Mouse (Mus musculus): ENCODE results near the gene Celsr1. TPM values are rescaled to one million over a fixed set of nuclear protein-coding genes. Genes with fewer than 3 reads are reported as not detected.

Gene Celsr1
- total and polyA plus RNA-seq, 3 experiments = not detected

DNA sequence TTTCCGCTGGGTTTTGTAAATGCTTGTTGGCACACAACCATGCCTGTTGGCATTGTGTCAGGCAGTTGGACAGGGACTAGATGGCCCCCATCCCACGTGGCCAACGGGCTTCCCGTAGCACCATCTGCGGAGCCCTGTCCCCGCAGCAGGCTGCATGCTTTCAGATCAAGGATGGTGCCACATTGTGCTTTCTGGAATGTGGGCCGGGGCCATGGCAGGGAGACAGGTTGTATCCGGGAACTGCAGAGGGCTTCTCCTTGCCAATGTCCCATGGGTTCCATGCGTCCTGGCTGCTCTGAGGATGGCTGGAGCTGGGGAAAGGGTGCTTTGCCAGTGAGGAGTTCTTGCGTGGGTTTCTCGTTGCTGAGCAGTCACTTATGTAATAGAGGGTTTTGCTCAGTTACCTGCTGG is 49.0 kb upstream of the Celsr1 start:
- H3K27ac ChIP-seq (ENCODE audit: insufficient read depth, low read depth) = no peak overlapping the region
- no peaks in the 10 kb centered on the region for H3K79me2 ChIP-seq (replicated peaks; ENCODE audit: control insufficient read depth, extremely low read depth, insufficient read depth, poor library complexity, severe bottlenecking)
- peaks cover 0 to 3% of the 10 kb centered on the region in 2 experiments; a peak in 2 of 4 replicates for H3K4me1 ChIP-seq (ENCODE audit: control insufficient read depth in 1 of 2, insufficient read depth in 2 of 2)
- DNase-seq (ENCODE audit: extremely low read depth) = no peak
- no peaks in the 10 kb centered on the region for H3K9me3 ChIP-seq (replicated peaks; ENCODE audit: low read length)
- no peak overlapping the region for H3K4me3 ChIP-seq (replicated peaks in 1 of 3; ENCODE audit: low read depth in 2 of 3, low read length in 2 of 3, poor library complexity in 1 of 3)
- dilution Hi-C loops (cut with MboI; ENCODE audit: extremely low pct_ligation_motif_present, extremely low pct_unique_long_range_greater_than_20kb, low sequenced_read_pairs) (no loop called here), in situ Hi-C loops (cut with MboI; ENCODE audit: low pct_ligation_motif_present, low pct_unique_long_range_greater_than_20kb, low sequenced_read_pairs) (loop anchor here (5.0 kb wide), 1 partner anchor 40 kb away; no protein-coding TSS in a partner anchor)
- no peak overlapping the region for H3K4me2 ChIP-seq (ENCODE audit: insufficient read depth, low read depth, poor library complexity, severe bottlenecking)
- H3K27me3 ChIP-seq (replicated peaks) = peaks cover 47% of the 10 kb centered on the region
- no peak for TF ChIP-seq ZMIZ1 (IDR thresholded peaks at IDR 0.05; ENCODE audit: low read depth, low read length)
- no peak for TF ChIP-seq MEF2A (IDR thresholded peaks at IDR 0.05; ENCODE audit: borderline replicate concordance, low read depth, low read length)
- no peak for TF ChIP-seq SIN3A (IDR thresholded peaks at IDR 0.05; ENCODE audit: low read length)
- TF ChIP-seq MAFK (IDR thresholded peaks at IDR 0.05; ENCODE audit: insufficient replicate concordance, low read length) = no peak
- no peak for TF ChIP-seq ZKSCAN1 (IDR thresholded peaks at IDR 0.05; ENCODE audit: borderline replicate concordance, low read depth, low read length)
- TF ChIP-seq TCF12 (IDR thresholded peaks at IDR 0.05; ENCODE audit: low read depth, low read length) = no peak
- no peak for TF ChIP-seq MAX (IDR thresholded peaks at IDR 0.05; ENCODE audit: low read length)
- no peak for TF ChIP-seq JUND (conservative IDR thresholded peaks at IDR 0.05; ENCODE audit: low read depth, low read length)
- TF ChIP-seq ZC3H11A (IDR thresholded peaks at IDR 0.05; ENCODE audit: low read depth, low read length) = no peak
- no peak for TF ChIP-seq KAT2A (IDR thresholded peaks at IDR 0.05; ENCODE audit: insufficient replicate concordance, low read length)
- no peak for TF ChIP-seq IRF4 (IDR thresholded peaks at IDR 0.05; ENCODE audit: low read depth, low read length)
- no peak for TF ChIP-seq RCOR1 (conservative IDR thresholded peaks at IDR 0.05; ENCODE audit: low read depth, low read length)
- TF ChIP-seq PAX5 (IDR thresholded peaks at IDR 0.05; ENCODE audit: low read length) = no peak
- TF ChIP-seq SMC3 (IDR thresholded peaks at IDR 0.05; ENCODE audit: low read depth, low read length) = no peak
- no peak for TF ChIP-seq MAZ (IDR thresholded peaks at IDR 0.05; ENCODE audit: low read depth, low read length)
- H3K9ac ChIP-seq (ENCODE audit: insufficient read depth, low read depth) = no peak overlapping the region
- H3K36me3 ChIP-seq (replicated peaks in 1 of 2; ENCODE audit: control insufficient read depth in 1 of 2, insufficient read depth in 1 of 2, low read length in 1 of 2) = no peaks in the 10 kb centered on the region

DNA sequence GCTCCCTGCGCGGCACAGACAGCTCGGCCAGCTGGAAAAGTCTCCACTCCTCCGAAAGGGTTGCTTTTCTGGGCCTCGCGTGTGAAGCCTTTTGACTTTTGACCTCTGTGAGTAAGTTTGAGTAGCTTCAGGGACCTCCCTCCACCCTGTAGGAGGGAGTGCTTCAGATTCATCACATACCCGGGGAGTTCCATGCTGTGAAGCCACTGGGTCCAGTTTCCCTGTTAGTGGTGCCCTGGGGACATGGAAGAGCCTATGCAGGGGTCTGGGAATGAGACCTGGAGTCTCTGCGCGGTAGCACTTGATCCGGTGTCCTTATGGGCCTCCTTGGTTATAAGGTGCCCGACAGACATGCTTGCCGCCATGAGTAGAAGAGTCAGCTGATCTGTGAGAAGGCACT is 48.1 kb upstream of the Celsr1 start:
- no peak for TF ChIP-seq RCOR1 (conservative IDR thresholded peaks at IDR 0.05; ENCODE audit: low read depth, low read length)
- TF ChIP-seq SIN3A (IDR thresholded peaks at IDR 0.05; ENCODE audit: low read length) = no peak
- TF ChIP-seq NRF1 (IDR thresholded peaks at IDR 0.05; ENCODE audit: low read depth, low read length) = no peak
- no peak for TF ChIP-seq MYC (IDR thresholded peaks at IDR 0.05; ENCODE audit: low read depth, low read length)
- no peak for TF ChIP-seq TCF12 (IDR thresholded peaks at IDR 0.05; ENCODE audit: low read depth, low read length)
- no peak for TF ChIP-seq MAFK (IDR thresholded peaks at IDR 0.05; ENCODE audit: insufficient replicate concordance, low read length)
- TF ChIP-seq USF2 (conservative IDR thresholded peaks at IDR 0.05; ENCODE audit: low read depth, low read length) = no peak
- TF ChIP-seq E2F4 (IDR thresholded peaks at IDR 0.05; ENCODE audit: insufficient replicate concordance, low read depth, low read length) = no peak
- TF ChIP-seq NELFE (IDR thresholded peaks at IDR 0.05; ENCODE audit: low read depth, low read length) = no peak
- no peak for TF ChIP-seq PAX5 (IDR thresholded peaks at IDR 0.05; ENCODE audit: low read length)
- no peak for TF ChIP-seq MEF2A (IDR thresholded peaks at IDR 0.05; ENCODE audit: borderline replicate concordance, low read depth, low read length)
- no peak for TF ChIP-seq USF1 (IDR thresholded peaks at IDR 0.05; ENCODE audit: low read depth, low read length)
- no peak for TF ChIP-seq SMC3 (IDR thresholded peaks at IDR 0.05; ENCODE audit: low read depth, low read length)
- no peak for TF ChIP-seq MAX (IDR thresholded peaks at IDR 0.05; ENCODE audit: low read length)
- TF ChIP-seq CHD2 (IDR thresholded peaks at IDR 0.05; ENCODE audit: low read length) = no peak
- no peak for TF ChIP-seq ELF1 (IDR thresholded peaks at IDR 0.05; ENCODE audit: low read depth, low read length)
- Histone ChIP-seq H3K9ac (ENCODE audit: insufficient read depth, low read depth) (no peak overlapping the region), H3K79me2 (replicated peaks; ENCODE audit: control insufficient read depth, extremely low read depth, insufficient read depth, poor library complexity, severe bottlenecking) (no peaks in the 10 kb centered on the region), H3K9me3 (replicated peaks; ENCODE audit: low read length) (no peaks in the 10 kb centered on the region), H3K4me3 (replicated peaks in 1 of 3; ENCODE audit: low read depth in 2 of 3, low read length in 2 of 3, poor library complexity in 1 of 3) (no peak overlapping the region), H3K27ac (ENCODE audit: insufficient read depth, low read depth) (no peak overlapping the region), H3K27me3 (replicated peaks) (peaks cover 44% of the 10 kb centered on the region), H3K4me1 (ENCODE audit: control insufficient read depth in 1 of 2, insufficient read depth in 2 of 2) (no peaks in the 10 kb centered on the region), H3K36me3 (replicated peaks in 1 of 2; ENCODE audit: control insufficient read depth in 1 of 2, insufficient read depth in 1 of 2, low read length in 1 of 2) (no peaks in the 10 kb centered on the region), H3K4me2 (ENCODE audit: insufficient read depth, low read depth, poor library complexity, severe bottlenecking) (no peak overlapping the region)
- dilution Hi-C loops (cut with MboI; ENCODE audit: extremely low pct_ligation_motif_present, extremely low pct_unique_long_range_greater_than_20kb, low sequenced_read_pairs) (no loop called here), in situ Hi-C loops (cut with MboI; ENCODE audit: low pct_ligation_motif_present, low pct_unique_long_range_greater_than_20kb, low sequenced_read_pairs) (loop anchor here (5.0 kb wide), 1 partner anchor 41 kb away; no protein-coding TSS in a partner anchor)
- no peak for DNase-seq (ENCODE audit: extremely low read depth)
